Mouse (Mus musculus) ES-Bruce4 (cell line): Measurements from ENCODE around the gene Prrxl1. TPM values are rescaled to one million over a fixed set of nuclear protein-coding genes. Genes with fewer than 3 reads are reported as not detected.
A peak's percentile ranks its signal among the peaks of the same experiment; 100 is the strongest.

ENCODE experiments used
- H3K27ac ChIP-seq: 2 replicates; pipeline ENCODE4 v1.5.1; 2012; ENCODE audit warnings: low read length, inconsistent platforms; ENCODE audit not compliant: insufficient read depth
- H3K27me3 ChIP-seq: 2 replicates; pipeline ENCODE4 v1.6.1; 2012; ENCODE audit warnings: mild to moderate bottlenecking, low read length, inconsistent platforms; ENCODE audit not compliant: control insufficient read depth, poor library complexity, insufficient read depth, severe bottlenecking
- H3K36me3 ChIP-seq: 2 replicates; pipeline ENCODE4 v1.6.1; 2012; ENCODE audit warnings: inconsistent platforms, mild to moderate bottlenecking, low read length, moderate library complexity; ENCODE audit not compliant: control insufficient read depth, poor library complexity, insufficient read depth, severe bottlenecking
- H3K4me1 ChIP-seq: one replicate; pipeline ENCODE4 v1.8.1; 2011; ENCODE audit warnings: low read length; ENCODE audit not compliant: control insufficient read depth, insufficient read depth
- H3K4me3 ChIP-seq: 2 replicates; pipeline ENCODE4 v1.5.1; 2011; ENCODE audit warnings: low read depth, mild to moderate bottlenecking, low read length
- H3K9ac ChIP-seq: 2 replicates; pipeline ENCODE4 v1.6.1; 2012; ENCODE audit warnings: low read depth, mild to moderate bottlenecking, inconsistent platforms; ENCODE audit not compliant: poor library complexity, severe bottlenecking
- H3K9me3 ChIP-seq: replicated peaks from 2 replicates; pipeline ENCODE4 v1.6.1; 2012; ENCODE audit warnings: mild to moderate bottlenecking, low read length, inconsistent platforms; ENCODE audit not compliant: control insufficient read depth, poor library complexity, insufficient read depth, severe bottlenecking
- CTCF ChIP-seq: IDR thresholded peaks from one replicate; pipeline ENCODE4 v1.8.1; 2011; ENCODE audit warnings: low read depth, low read length
- EP300 ChIP-seq: IDR thresholded peaks from 2 replicates; pipeline ENCODE4 v1.6.1; 2011; ENCODE audit warnings: low read depth, low read length; ENCODE audit not compliant: insufficient read depth
- POLR2A ChIP-seq: IDR thresholded peaks from one replicate; pipeline ENCODE4 v1.8.1; 2011; ENCODE audit warnings: low read length; ENCODE audit not compliant: insufficient read depth
- polyA plus RNA-seq: library from polyadenylated mRNA; stranded (reverse); fragments of >200 nt; gene quantifications from 2 replicates; pipeline ENCODE4 v1.2.4, GENCODE M21; 2011; ENCODE audit warnings: low read depth; ENCODE audit not compliant: missing spikeins, insufficient read depth, insufficient read length

Prrxl1 gene
- polyA plus RNA-seq, 1 experiment = not detected

DNA sequence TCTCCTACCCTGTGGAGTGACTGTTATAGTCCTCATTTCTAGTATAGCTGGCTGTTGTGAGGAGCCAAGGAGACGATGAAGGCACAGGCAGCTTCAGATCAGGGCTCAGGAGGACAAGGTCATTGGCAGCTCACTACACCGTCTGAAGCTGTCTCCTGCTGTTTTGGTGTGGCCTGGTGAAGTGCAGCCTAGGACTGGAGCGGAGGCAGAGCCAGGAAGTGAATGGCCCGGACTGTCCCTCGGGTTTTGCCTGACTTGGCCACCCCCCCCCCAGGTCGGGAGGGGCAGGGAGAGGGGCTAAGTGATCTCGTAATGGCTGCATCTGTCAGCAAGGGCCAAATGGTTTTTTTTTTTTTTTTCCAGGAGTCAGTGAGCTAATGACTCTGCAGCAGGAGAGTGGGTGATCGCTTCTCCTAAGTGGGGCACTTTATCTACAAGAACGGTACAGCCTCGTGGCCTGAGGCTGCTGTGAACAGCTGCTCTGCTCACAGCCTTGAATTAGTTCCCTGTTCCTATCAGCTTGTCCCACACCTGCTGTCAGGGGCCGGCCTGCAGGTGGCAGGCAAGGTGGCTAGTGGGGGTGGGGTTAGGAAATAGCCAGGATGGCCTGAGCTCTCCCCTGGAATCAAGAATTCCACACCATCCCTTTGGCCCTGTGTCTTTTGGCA is 34.9 kb downstream of the Prrxl1 start:
- H3K36me3 ChIP-seq = no peaks in the 10 kb centered on the region
- H3K27me3 ChIP-seq = no peaks in the 10 kb centered on the region
- TF ChIP-seq CTCF (peak; percentile 21), EP300 (no peak)
- no peaks in the 10 kb centered on the region for H3K4me1 ChIP-seq
- no peaks in the 10 kb centered on the region for H3K9me3 ChIP-seq
- H3K4me3 ChIP-seq = no peak overlapping the region
- no peak overlapping the region for H3K27ac ChIP-seq
- H3K9ac ChIP-seq = no peak overlapping the region

DNA sequence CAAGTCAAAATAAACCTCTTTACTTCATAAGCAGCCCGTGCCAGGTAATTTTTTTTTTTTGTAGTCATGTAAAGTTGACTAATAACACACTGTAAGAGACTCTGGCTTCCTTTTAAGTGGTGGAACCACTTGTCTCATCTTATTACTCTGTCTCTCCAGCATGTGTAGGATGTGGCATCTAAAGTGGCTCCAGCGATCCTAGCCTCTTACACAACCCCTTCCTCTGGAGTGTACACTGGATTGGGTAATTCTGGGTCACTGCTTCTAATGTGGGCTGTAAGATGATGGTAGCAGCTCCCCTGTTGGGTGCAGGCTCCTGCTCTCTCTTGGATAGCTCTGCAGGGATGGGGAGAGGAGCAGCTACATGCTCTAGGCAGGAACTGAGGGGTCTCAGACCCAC is 39.3 kb downstream of the Prrxl1 start:
- Histone ChIP-seq H3K9ac (no peak overlapping the region), H3K27me3 (no peaks in the 10 kb centered on the region), H3K4me1 (no peaks in the 10 kb centered on the region), H3K4me3 (no peak overlapping the region), H3K9me3 (no peaks in the 10 kb centered on the region), H3K36me3 (no peaks in the 10 kb centered on the region), H3K27ac (no peak overlapping the region)
- no peak for TF ChIP-seq EP300
- no peak for TF ChIP-seq CTCF
- TF ChIP-seq POLR2A = no peak

DNA sequence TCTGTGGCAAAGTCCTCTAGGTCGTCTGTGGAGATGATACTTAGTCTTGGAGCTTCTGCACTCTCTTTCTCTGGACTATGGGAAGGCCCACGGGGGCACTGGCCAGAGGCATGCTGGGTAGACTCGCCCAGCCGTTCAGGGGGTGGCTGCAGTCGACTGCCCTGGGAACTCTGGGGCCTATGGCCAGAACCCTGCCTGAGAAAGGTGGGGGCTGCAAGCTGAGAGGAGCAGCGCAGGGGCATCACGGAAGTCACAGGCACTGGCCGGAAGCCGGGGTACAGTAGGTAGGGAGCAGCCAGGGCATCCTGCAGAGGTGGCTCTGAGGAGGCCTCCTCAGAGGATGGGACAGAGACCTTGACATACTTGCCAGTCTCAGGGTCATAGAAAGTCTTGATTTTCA is 60.6 kb downstream of the Prrxl1 start:
- H3K27ac ChIP-seq = no peak overlapping the region
- TF ChIP-seq EP300 = no peak
- no peak for TF ChIP-seq CTCF
- TF ChIP-seq POLR2A = no peak
- H3K4me1 ChIP-seq = no peaks in the 10 kb centered on the region
- H3K36me3 ChIP-seq = no peaks in the 10 kb centered on the region
- H3K9ac ChIP-seq = no peak overlapping the region
- no peaks in the 10 kb centered on the region for H3K9me3 ChIP-seq
- H3K4me3 ChIP-seq = no peak overlapping the region
- no peaks in the 10 kb centered on the region for H3K27me3 ChIP-seq

DNA sequence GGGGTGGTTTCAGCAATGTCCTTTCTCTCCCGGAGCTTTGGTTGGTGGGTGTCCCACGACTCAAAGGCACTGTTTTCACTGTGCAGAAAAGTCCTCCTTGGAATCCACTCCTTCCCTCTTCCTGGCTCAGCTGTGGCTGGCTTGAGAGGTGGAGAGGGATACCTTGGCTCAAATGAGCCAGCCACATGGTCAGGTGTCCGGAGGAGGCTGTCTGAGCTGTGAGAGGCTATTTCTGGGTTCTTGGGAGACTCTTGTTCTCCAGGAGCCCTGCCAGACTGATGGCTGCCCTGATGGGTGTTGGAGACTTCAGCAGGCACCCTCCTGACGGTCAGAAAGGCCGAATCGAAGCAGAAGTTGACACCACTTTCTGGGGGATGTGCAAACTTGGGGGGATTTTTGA is 63.9 kb downstream of the Prrxl1 start:
- Histone ChIP-seq H3K9me3 (no peaks in the 10 kb centered on the region), H3K4me3 (no peak overlapping the region), H3K9ac (no peak overlapping the region), H3K4me1 (no peaks in the 10 kb centered on the region), H3K27me3 (no peaks in the 10 kb centered on the region), H3K36me3 (no peaks in the 10 kb centered on the region), H3K27ac (no peak overlapping the region)
- TF ChIP-seq EP300 = no peak
- TF ChIP-seq CTCF = no peak
- TF ChIP-seq POLR2A = no peak

DNA sequence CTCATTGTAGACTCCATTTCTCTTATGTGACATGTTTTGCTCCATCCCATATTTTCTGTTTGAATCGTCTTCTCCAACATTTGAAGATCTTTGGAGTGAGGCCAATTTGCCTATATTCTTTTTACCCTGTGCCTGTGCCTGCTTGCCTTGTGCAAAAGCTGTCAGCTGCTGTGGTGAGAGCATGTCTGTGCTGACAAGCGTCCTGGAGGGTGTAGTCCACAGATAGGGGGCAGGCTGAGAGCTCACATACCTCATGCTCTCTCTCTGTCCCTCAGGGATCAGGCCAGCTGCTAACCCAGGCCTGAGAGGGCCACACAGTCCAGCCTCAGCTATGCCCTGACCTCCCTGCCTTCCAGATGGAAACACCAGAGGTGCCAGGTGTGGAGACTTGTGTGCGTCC is 74.0 kb downstream of the Prrxl1 start:
- no peaks in the 10 kb centered on the region for H3K27me3 ChIP-seq
- H3K27ac ChIP-seq = no peak overlapping the region
- no peaks in the 10 kb centered on the region for H3K9me3 ChIP-seq
- no peak overlapping the region for H3K4me3 ChIP-seq
- TF ChIP-seq EP300 (no peak), CTCF (no peak), POLR2A (no peak)
- no peaks in the 10 kb centered on the region for H3K4me1 ChIP-seq
- H3K36me3 ChIP-seq = no peaks in the 10 kb centered on the region
- H3K9ac ChIP-seq = no peak overlapping the region

DNA sequence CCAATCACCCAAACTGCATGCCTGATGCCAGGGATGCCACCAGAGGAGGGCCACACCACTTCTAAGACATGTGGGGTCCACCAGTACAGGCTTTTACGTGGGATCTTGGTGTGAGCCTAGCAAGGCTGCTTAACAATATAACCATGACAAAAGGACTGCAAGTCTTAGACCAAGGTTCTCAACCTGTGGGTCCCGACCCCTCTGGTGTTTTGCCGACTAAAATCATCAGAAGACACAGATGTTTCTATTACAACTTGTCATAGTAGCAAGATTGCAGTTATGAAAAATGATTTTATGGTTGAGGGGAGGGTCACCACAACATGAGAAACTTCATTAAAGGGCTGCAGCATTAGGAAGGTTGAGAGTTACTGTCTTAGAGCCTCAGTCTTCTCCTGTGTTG is 79.4 kb downstream of the Prrxl1 start:
- Histone ChIP-seq H3K4me1 (no peaks in the 10 kb centered on the region), H3K4me3 (no peak overlapping the region), H3K9me3 (no peaks in the 10 kb centered on the region), H3K27me3 (no peaks in the 10 kb centered on the region), H3K9ac (no peak overlapping the region), H3K27ac (no peak overlapping the region), H3K36me3 (no peaks in the 10 kb centered on the region)
- no peak for TF ChIP-seq CTCF
- no peak for TF ChIP-seq POLR2A
- no peak for TF ChIP-seq EP300

DNA sequence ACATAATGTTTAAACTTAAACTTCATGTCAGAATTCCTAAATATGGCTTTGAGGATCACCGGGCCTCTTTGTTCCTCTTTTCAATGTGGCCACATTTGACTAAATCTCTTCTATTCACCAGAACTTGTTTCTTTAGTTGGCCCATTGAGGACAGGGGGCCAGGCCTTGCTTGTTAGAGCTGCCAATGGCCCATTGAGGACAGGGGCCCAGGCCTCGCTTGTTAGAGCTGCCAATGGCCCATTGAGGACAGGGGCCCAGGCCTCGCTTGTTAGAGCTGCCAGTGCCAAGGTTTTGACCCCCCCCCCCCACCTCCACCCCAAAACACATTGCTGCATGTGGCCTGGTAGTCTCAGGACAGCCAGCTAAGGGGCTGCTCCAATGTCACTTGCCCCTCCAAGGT is 82.4 kb downstream of the Prrxl1 start:
- no peaks in the 10 kb centered on the region for H3K36me3 ChIP-seq
- no peak overlapping the region for H3K4me3 ChIP-seq
- H3K27me3 ChIP-seq = no peaks in the 10 kb centered on the region
- H3K27ac ChIP-seq = no peak overlapping the region
- H3K9ac ChIP-seq = no peak overlapping the region
- H3K4me1 ChIP-seq = no peaks in the 10 kb centered on the region
- TF ChIP-seq POLR2A (no peak), CTCF (no peak), EP300 (no peak)
- no peaks in the 10 kb centered on the region for H3K9me3 ChIP-seq
